18 mouse cellular contexts compared by ENCODE assay signal in the genomic region with DNA sequence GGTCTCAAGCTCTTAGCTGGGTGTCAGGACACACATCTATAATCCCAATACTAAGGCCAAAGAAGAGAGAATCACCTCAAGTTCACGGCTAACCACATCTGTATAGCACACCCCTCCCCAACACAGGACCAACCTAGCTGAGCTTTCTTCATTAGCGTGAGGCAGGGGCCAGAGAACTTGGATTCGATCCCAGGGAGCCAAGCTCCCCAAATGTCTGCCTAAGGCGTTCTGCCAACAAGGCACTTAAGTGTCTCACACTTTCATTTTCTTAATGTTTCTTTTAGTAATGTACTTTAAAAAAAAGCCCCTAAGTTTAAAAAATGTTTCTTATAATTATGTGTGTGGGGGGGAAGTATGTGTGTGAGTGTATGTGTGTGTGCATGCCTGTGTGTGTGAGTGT. TPM values are rescaled to one million over a fixed set of nuclear protein-coding genes. Genes with fewer than 3 reads are reported as not detected.
DNase-seq lines count a peak whose midpoint lies in the region; ATAC-seq and TF ChIP-seq lines count a peak whose summit lies in the region.
"Had no signal": no experiment of that assay in that cellular context is flagged by ENCODE, and none has a peak within 500 bp of the region (broad histone marks: within the 10 kb centered on the region; RNA-seq: fewer than 3 reads in every experiment).

No protein-coding gene starts in this region.

- no peak for ATAC-seq in embryonic facial prominence, embryonic 14.5 days (ENCODE audit: low read depth)
- no peak for ATAC-seq in limb, embryonic 14.5 days (ENCODE audit: low FRiP score, low read depth)
- ATAC-seq: forebrain, embryonic 13.5 days; hindbrain, embryonic 16.5 days; inflammation-experienced regulatory T-cells, adult 6 months had no signal

- peak; percentile 74 for DNase-seq in embryonic facial prominence, embryonic 14.5 days (ENCODE audit: low spot score)
- no peak for DNase-seq in embryonic facial prominence, embryonic 10.5 days (ENCODE audit: low spot score)
- peak; percentile 64 for DNase-seq in limb, embryonic 14.5 days (ENCODE audit: low spot score)
- no peak for DNase-seq in limb, embryonic 10.5 days (ENCODE audit: low spot score)
- peak; percentile 31 for DNase-seq in 3T3-L1 (ENCODE audit: low read depth, low spot score)
- peak; percentile 79 for DNase-seq in brain, embryonic 14.5 days (ENCODE audit: low read depth)
- no peak for DNase-seq in adrenal gland, adult 2 months
- DNase-seq: adrenal gland, postnatal 10 days; cerebellum, adult 18-20 months; gastrocnemius, postnatal 36 days; heart, adult 11 months; heart, postnatal 10 days; heart, postnatal 4 days had no signal

- H3K9me3 ChIP-seq in embryonic facial prominence, embryonic 14.5 days (ENCODE audit: control insufficient read depth, low read length), result no peaks in the 10 kb centered on the region
- H3K9me3 ChIP-seq in embryonic facial prominence, embryonic 10.5 days, result no peaks in the 10 kb centered on the region
- no peaks in the 10 kb centered on the region for H3K9me3 ChIP-seq in limb, embryonic 14.5 days (ENCODE audit: control insufficient read depth, low read length)
- no peaks in the 10 kb centered on the region for H3K9me3 ChIP-seq in limb, embryonic 10.5 days (replicated peaks)
- H3K9me3 ChIP-seq: embryonic facial prominence, embryonic 12.5 days; forebrain, embryonic 13.5 days; hindbrain, embryonic 12.5 days had no signal

- no peak overlapping the region for H3K4me2 ChIP-seq in embryonic facial prominence, embryonic 14.5 days (ENCODE audit: low read depth, low read length)
- H3K4me2 ChIP-seq in limb, embryonic 14.5 days (replicated peaks; ENCODE audit: low read depth, low read length, severe bottlenecking), result no peak overlapping the region
- H3K4me2 ChIP-seq: embryonic facial prominence, embryonic 12.5 days; forebrain, embryonic 13.5 days; hindbrain, embryonic 12.5 days had no signal

- 36% methylated on average over 4 of the region's 4 CpGs for WGBS in embryonic facial prominence, embryonic 14.5 days
- 78% methylated on average over 4 of the region's 4 CpGs for WGBS in embryonic facial prominence, embryonic 10.5 days
- 30% methylated on average over 4 of the region's 4 CpGs for WGBS in limb, embryonic 14.5 days
- 79% methylated on average over 4 of the region's 4 CpGs for WGBS in limb, embryonic 10.5 days

- H3K27ac ChIP-seq in embryonic facial prominence, embryonic 14.5 days (replicated peaks; ENCODE audit: low read depth, low read length), result no peak overlapping the region
- H3K27ac ChIP-seq in embryonic facial prominence, embryonic 10.5 days (replicated peaks), result no peak overlapping the region
- H3K27ac ChIP-seq in limb, embryonic 14.5 days (replicated peaks; ENCODE audit: low read depth, low read length), result no peak overlapping the region
- H3K27ac ChIP-seq in limb, embryonic 10.5 days, result no peak overlapping the region
- H3K27ac ChIP-seq: embryonic facial prominence, embryonic 12.5 days; forebrain, embryonic 13.5 days; hindbrain, embryonic 12.5 days had no signal

- no peaks in the 10 kb centered on the region for H3K27me3 ChIP-seq in embryonic facial prominence, embryonic 14.5 days (replicated peaks; ENCODE audit: control insufficient read depth, insufficient read depth, low read length)
- H3K27me3 ChIP-seq in embryonic facial prominence, embryonic 10.5 days (replicated peaks; ENCODE audit: low read depth, poor library complexity, severe bottlenecking), result peaks cover 27% of the 10 kb centered on the region
- H3K27me3 ChIP-seq in limb, embryonic 14.5 days (ENCODE audit: control insufficient read depth, insufficient read depth, low read length), result no peaks in the 10 kb centered on the region
- peaks cover 38% of the 10 kb centered on the region for H3K27me3 ChIP-seq in limb, embryonic 10.5 days (ENCODE audit: low read depth, poor library complexity, severe bottlenecking)
- H3K27me3 ChIP-seq: forebrain, embryonic 13.5 days had no signal

- no peak overlapping the region for H3K9ac ChIP-seq in embryonic facial prominence, embryonic 14.5 days (ENCODE audit: low read depth, low read length)
- no peak overlapping the region for H3K9ac ChIP-seq in limb, embryonic 14.5 days (ENCODE audit: low read depth, low read length, severe bottlenecking)
- H3K9ac ChIP-seq: embryonic facial prominence, embryonic 12.5 days; forebrain, embryonic 13.5 days; hindbrain, embryonic 12.5 days had no signal

- peaks cover 8% of the 10 kb centered on the region for H3K4me1 ChIP-seq in embryonic facial prominence, embryonic 14.5 days (ENCODE audit: control insufficient read depth, insufficient read depth, low read length)
- H3K4me1 ChIP-seq in embryonic facial prominence, embryonic 10.5 days, result peaks cover 12% of the 10 kb centered on the region
- H3K4me1 ChIP-seq in limb, embryonic 14.5 days (ENCODE audit: control insufficient read depth, insufficient read depth, low read length), result peaks cover 21% of the 10 kb centered on the region
- H3K4me1 ChIP-seq in limb, embryonic 10.5 days, result peaks cover 11% of the 10 kb centered on the region; the same call in 1 of the 2 replicates
- H3K4me1 ChIP-seq: embryonic facial prominence, embryonic 12.5 days; hindbrain, embryonic 12.5 days had no signal

- H3K36me3 ChIP-seq in embryonic facial prominence, embryonic 14.5 days (ENCODE audit: control insufficient read depth, insufficient read depth, low read length), result no peaks in the 10 kb centered on the region
- H3K36me3 ChIP-seq in embryonic facial prominence, embryonic 10.5 days (replicated peaks), result no peaks in the 10 kb centered on the region
- H3K36me3 ChIP-seq in limb, embryonic 14.5 days (ENCODE audit: control insufficient read depth, insufficient read depth, low read length), result no peaks in the 10 kb centered on the region
- no peaks in the 10 kb centered on the region for H3K36me3 ChIP-seq in limb, embryonic 10.5 days
- H3K36me3 ChIP-seq: embryonic facial prominence, embryonic 12.5 days; hindbrain, embryonic 12.5 days had no signal

- no peak for TF ChIP-seq CTCF in brain, embryonic 14.5 days (IDR thresholded peaks at IDR 0.05; ENCODE audit: borderline replicate concordance, extremely low read depth, insufficient read depth, insufficient read length)

- no peak overlapping the region for H3K4me3 ChIP-seq in embryonic facial prominence, embryonic 14.5 days (ENCODE audit: low read depth, low read length)
- H3K4me3 ChIP-seq in embryonic facial prominence, embryonic 10.5 days, result no peak overlapping the region
- H3K4me3 ChIP-seq in limb, embryonic 14.5 days (replicated peaks; ENCODE audit: low read length), result no peak overlapping the region
- H3K4me3 ChIP-seq in limb, embryonic 10.5 days, result no peak overlapping the region
- H3K4me3 ChIP-seq: embryonic facial prominence, embryonic 12.5 days; forebrain, embryonic 13.5 days; hindbrain, embryonic 12.5 days had no signal

- no peak for TF ChIP-seq POLR2A in limb, embryonic 14.5 days (IDR thresholded peaks at IDR 0.05; ENCODE audit: borderline replicate concordance, extremely low read depth, insufficient read depth, insufficient read length)
- TF ChIP-seq POLR2A in brain, embryonic 14.5 days (IDR thresholded peaks at IDR 0.05; ENCODE audit: borderline replicate concordance, extremely low read depth, insufficient read depth, insufficient read length, poor library complexity, severe bottlenecking), result no peak

RNA-seq across cellular contexts. Expression of gene Arhgap27, which starts 42.8 kb away (rescaled TPM):
- polyA plus RNA-seq in embryonic facial prominence, embryonic 14.5 days (2014; fragmentation: Nextera tagmentation; extraction: Ambion mirVana), result 8.6 and 9.4 TPM in 2 replicates
- polyA plus RNA-seq in embryonic facial prominence, embryonic 10.5 days (2016; fragmentation: Nextera tagmentation; extraction: Ambion mirVana), result 5.3 and 5.8 TPM in 2 replicates
- 14.1 and 16.7 TPM in 2 replicates for polyA plus RNA-seq in limb, embryonic 14.5 days (2012; rRNA removed)
- polyA plus RNA-seq in limb, embryonic 14.5 days (2014; fragmentation: Nextera tagmentation; extraction: Ambion mirVana), result 8.4 and 9.4 TPM in 2 replicates
- 5.3 and 8.2 TPM in 2 replicates for polyA plus RNA-seq in limb, embryonic 10.5 days (2016; fragmentation: Nextera tagmentation; extraction: Ambion mirVana)
- 6.7 and 7.0 TPM in 2 replicates for polyA plus RNA-seq in brain, embryonic 14.5 days (2012; rRNA removed)
- 10 to 100 TPM; 10.3 to 12.2 TPM for total RNA-seq in adrenal gland, adult 2 months (2021)
- 34.7 and 42.5 TPM in 2 replicates for polyA plus RNA-seq in adrenal gland, adult 2 months (2012; rRNA removed)

RNA-seq across cellular contexts. Expression of gene Map3k14, which starts 53.4 kb away (rescaled TPM):
- 4.6 and 5.1 TPM in 2 replicates for polyA plus RNA-seq in embryonic facial prominence, embryonic 14.5 days (2014; fragmentation: Nextera tagmentation; extraction: Ambion mirVana)
- polyA plus RNA-seq in embryonic facial prominence, embryonic 10.5 days (2016; fragmentation: Nextera tagmentation; extraction: Ambion mirVana), result 3.1 and 3.2 TPM in 2 replicates
- 10.0 and 11.6 TPM in 2 replicates for polyA plus RNA-seq in limb, embryonic 14.5 days (2012; rRNA removed)
- polyA plus RNA-seq in limb, embryonic 14.5 days (2014; fragmentation: Nextera tagmentation; extraction: Ambion mirVana), result 4.0 and 4.6 TPM in 2 replicates
- polyA plus RNA-seq in limb, embryonic 10.5 days (2016; fragmentation: Nextera tagmentation; extraction: Ambion mirVana), result 2.8 TPM in 2 replicates
- polyA plus RNA-seq in brain, embryonic 14.5 days (2012; rRNA removed), result 4.6 and 6.3 TPM in 2 replicates
- total RNA-seq in adrenal gland, adult 2 months (2021), result 1 to 10 TPM; 5.3 to 9.7 TPM
- polyA plus RNA-seq in adrenal gland, adult 2 months (2012; rRNA removed), result 12.6 and 18.2 TPM in 2 replicates

Comparison
In these comparisons a context has a peak if more than half of its experiments do, and no peak if none do; other contexts are left out.
1. DNase-seq: peak in embryonic facial prominence, embryonic 14.5 days (single experiment), limb, embryonic 14.5 days (single experiment), 3T3-L1 (single experiment) and brain, embryonic 14.5 days (single experiment); none in embryonic facial prominence, embryonic 10.5 days (single experiment), limb, embryonic 10.5 days (single experiment) and adrenal gland, adult 2 months (single experiment).